Mouse (Mus musculus): ENCODE measurements around the gene Klk12. TPM values are rescaled to one million over a fixed set of nuclear protein-coding genes. Genes with fewer than 3 reads are reported as not detected.

The Klk12 gene
- not detected in 2 replicates for polyA plus RNA-seq (2016; fragmentation: Nextera tagmentation; extraction: Ambion mirVana)

GRCm38 (mm10) chr7:43768597-43768996, at the start of gene Klk12:
Gene Klk12 (plus strand): TSS chr7:43768897.
- WGBS: 87% methylated on average over 4 of the region's 4 CpGs
- Histone ChIP-seq H3K9me3 (no peaks in the 10 kb centered on the region), H3K9ac (no peak within 1 kb of the TSS), H3K4me3 (no peak within 1 kb of the TSS), H3K36me3 (no peaks in the 10 kb centered on the region), H3K4me2 (replicated peaks) (no peak within 1 kb of the TSS), H3K4me1 (no peaks in the 10 kb centered on the region), H3K27me3 (replicated peaks) (no peaks in the 10 kb centered on the region), H3K27ac (no peak within 1 kb of the TSS)
- ATAC-seq (ENCODE audit: low FRiP score, low read depth): no peak

GRCm38 (mm10) chr7:43747788-43748187, 20.9 kb upstream of the Klk12 start:
- no peaks in the 10 kb centered on the region for H3K36me3 ChIP-seq
- H3K4me1 ChIP-seq: no peaks in the 10 kb centered on the region
- WGBS: 58% methylated on average over 1 of the region's 1 CpGs
- ATAC-seq (ENCODE audit: low FRiP score, low read depth): no peak
- no peaks in the 10 kb centered on the region for H3K27me3 ChIP-seq (replicated peaks)
- H3K9ac ChIP-seq: no peak overlapping the region
- H3K4me3 ChIP-seq: no peak overlapping the region
- no peak overlapping the region for H3K4me2 ChIP-seq (replicated peaks)
- no peaks in the 10 kb centered on the region for H3K9me3 ChIP-seq
- H3K27ac ChIP-seq: no peak overlapping the region

- 83% methylated on average over 2 of the region's 2 CpGs for WGBS
- H3K4me2 ChIP-seq (replicated peaks): no peak overlapping the region
- no peaks in the 10 kb centered on the region for H3K36me3 ChIP-seq
- ATAC-seq (ENCODE audit: low FRiP score, low read depth): no peak
- no peak overlapping the region for H3K4me3 ChIP-seq
- no peaks in the 10 kb centered on the region for H3K9me3 ChIP-seq
- H3K27me3 ChIP-seq (replicated peaks): no peaks in the 10 kb centered on the region
- H3K9ac ChIP-seq: no peak overlapping the region
- H3K27ac ChIP-seq: no peak overlapping the region
- H3K4me1 ChIP-seq: no peaks in the 10 kb centered on the region
These were observed 15.9 kb upstream of the Klk12 start for GRCm38 (mm10) chr7:43752806-43753205.

- ATAC-seq (ENCODE audit: low FRiP score, low read depth): no peak
- 65% methylated on average over 8 of the region's 8 CpGs for WGBS
These were observed 2.2 kb upstream of the Klk12 start for GRCm38 (mm10) chr7:43766484-43766883.

GRCm38 (mm10) chr7:43769636-43770035, 939 bp downstream of the Klk12 start:
- WGBS: 89% methylated on average over 8 of the region's 8 CpGs
- Histone ChIP-seq H3K9ac (no peak overlapping the region), H3K4me3 (no peak overlapping the region), H3K36me3 (no peaks in the 10 kb centered on the region), H3K27ac (no peak overlapping the region), H3K27me3 (replicated peaks) (no peaks in the 10 kb centered on the region), H3K9me3 (no peaks in the 10 kb centered on the region), H3K4me1 (no peaks in the 10 kb centered on the region), H3K4me2 (replicated peaks) (no peak overlapping the region)
- ATAC-seq (ENCODE audit: low FRiP score, low read depth): no peak

More at GRCm38 (mm10) chr7:43766484-43766883, 2.2 kb upstream of the Klk12 start:
- H3K9me3 ChIP-seq: no peaks in the 10 kb centered on the region
- H3K4me1 ChIP-seq: no peaks in the 10 kb centered on the region
- no peaks in the 10 kb centered on the region for H3K36me3 ChIP-seq
- no peak overlapping the region for H3K4me3 ChIP-seq
- H3K27me3 ChIP-seq (replicated peaks): no peaks in the 10 kb centered on the region
- no peak overlapping the region for H3K9ac ChIP-seq
- H3K4me2 ChIP-seq (replicated peaks): no peak overlapping the region
- no peak overlapping the region for H3K27ac ChIP-seq

GRCm38 (mm10) chr7:43770701-43771100, 2.0 kb downstream of the Klk12 start:
- Histone ChIP-seq H3K27ac (no peak overlapping the region), H3K4me1 (no peaks in the 10 kb centered on the region), H3K4me3 (no peak overlapping the region), H3K4me2 (replicated peaks) (no peak overlapping the region), H3K36me3 (no peaks in the 10 kb centered on the region), H3K9me3 (no peaks in the 10 kb centered on the region), H3K27me3 (replicated peaks) (no peaks in the 10 kb centered on the region), H3K9ac (no peak overlapping the region)
- WGBS: 95% methylated on average over 10 of the region's 10 CpGs
- no peak for ATAC-seq (ENCODE audit: low FRiP score, low read depth)

GRCm38 (mm10) chr7:43771916-43772315, 3.2 kb downstream of the Klk12 start:
- Histone ChIP-seq H3K4me1 (no peaks in the 10 kb centered on the region), H3K27ac (no peak overlapping the region), H3K4me2 (replicated peaks) (no peak overlapping the region), H3K9ac (no peak overlapping the region), H3K36me3 (no peaks in the 10 kb centered on the region), H3K27me3 (replicated peaks) (no peaks in the 10 kb centered on the region), H3K4me3 (no peak overlapping the region), H3K9me3 (no peaks in the 10 kb centered on the region)
- 96% methylated on average over 6 of the region's 6 CpGs for WGBS
- no peak for ATAC-seq (ENCODE audit: low FRiP score, low read depth)

GRCm38 (mm10) chr7:43772901-43773300, 4.2 kb downstream of the Klk12 start:
- H3K9me3 ChIP-seq: no peaks in the 10 kb centered on the region
- no peak for ATAC-seq (ENCODE audit: low FRiP score, low read depth)
- no peaks in the 10 kb centered on the region for H3K27me3 ChIP-seq (replicated peaks)
- H3K27ac ChIP-seq: no peak overlapping the region
- H3K9ac ChIP-seq: no peak overlapping the region
- WGBS: 64% methylated on average over 3 of the region's 3 CpGs
- no peak overlapping the region for H3K4me2 ChIP-seq (replicated peaks)
- H3K4me1 ChIP-seq: no peaks in the 10 kb centered on the region
- H3K4me3 ChIP-seq: no peak overlapping the region
- H3K36me3 ChIP-seq: no peaks in the 10 kb centered on the region

GRCm38 (mm10) chr7:43774364-43774763, 5.7 kb downstream of the Klk12 start, which contains the start of gene Klk11:
Gene Klk11 (plus strand): TSS chr7:43774604.
- 94% methylated on average over 5 of the region's 5 CpGs for WGBS
- Histone ChIP-seq H3K9ac (no peak within 1 kb of the TSS), H3K36me3 (no peaks in the 10 kb centered on the region), H3K27ac (no peak within 1 kb of the TSS), H3K9me3 (no peaks in the 10 kb centered on the region), H3K27me3 (replicated peaks) (no peaks in the 10 kb centered on the region), H3K4me2 (replicated peaks) (no peak within 1 kb of the TSS), H3K4me3 (no peak within 1 kb of the TSS), H3K4me1 (no peaks in the 10 kb centered on the region)
- ATAC-seq (ENCODE audit: low FRiP score, low read depth): no peak

- H3K9ac ChIP-seq: no peak overlapping the region
- H3K4me2 ChIP-seq (replicated peaks): no peak overlapping the region
- H3K36me3 ChIP-seq: no peaks in the 10 kb centered on the region
- no peaks in the 10 kb centered on the region for H3K27me3 ChIP-seq (replicated peaks)
- 51% methylated on average over 6 of the region's 6 CpGs for WGBS
- H3K4me3 ChIP-seq: no peak overlapping the region
- H3K27ac ChIP-seq: no peak overlapping the region
- no peak for ATAC-seq (ENCODE audit: low FRiP score, low read depth)
- H3K9me3 ChIP-seq: no peaks in the 10 kb centered on the region
- H3K4me1 ChIP-seq: no peaks in the 10 kb centered on the region
These were observed 6.1 kb downstream of the Klk12 start for GRCm38 (mm10) chr7:43774802-43775201.

GRCm38 (mm10) chr7:43775311-43776057, 6.8 kb downstream of the Klk12 start:
- Histone ChIP-seq H3K4me2 (replicated peaks) (no peak overlapping the region), H3K4me1 (no peaks in the 10 kb centered on the region), H3K27ac (no peak overlapping the region), H3K27me3 (replicated peaks) (no peaks in the 10 kb centered on the region), H3K9ac (no peak overlapping the region), H3K9me3 (no peaks in the 10 kb centered on the region), H3K4me3 (no peak overlapping the region), H3K36me3 (no peaks in the 10 kb centered on the region)
- 52% methylated on average over 7 of the region's 7 CpGs for WGBS
- no peak for ATAC-seq (ENCODE audit: low FRiP score, low read depth)

- no peak overlapping the region for H3K9ac ChIP-seq
- H3K4me1 ChIP-seq: no peaks in the 10 kb centered on the region
- no peak overlapping the region for H3K27ac ChIP-seq
- H3K4me2 ChIP-seq (replicated peaks): no peak overlapping the region
- H3K36me3 ChIP-seq: no peaks in the 10 kb centered on the region
- ATAC-seq (ENCODE audit: low FRiP score, low read depth): no peak
- no peaks in the 10 kb centered on the region for H3K9me3 ChIP-seq
- no peaks in the 10 kb centered on the region for H3K27me3 ChIP-seq (replicated peaks)
- no peak overlapping the region for H3K4me3 ChIP-seq
- 89% methylated on average over 5 of the region's 5 CpGs for WGBS
These were observed 7.8 kb downstream of the Klk12 start for GRCm38 (mm10) chr7:43776506-43776905.

- no peak overlapping the region for H3K9ac ChIP-seq
- no peaks in the 10 kb centered on the region for H3K9me3 ChIP-seq
- H3K27ac ChIP-seq: no peak overlapping the region
- no peak overlapping the region for H3K4me3 ChIP-seq
- H3K36me3 ChIP-seq: no peaks in the 10 kb centered on the region
- no peak overlapping the region for H3K4me2 ChIP-seq (replicated peaks)
- H3K27me3 ChIP-seq (replicated peaks): no peaks in the 10 kb centered on the region
- 89% methylated on average over 12 of the region's 12 CpGs for WGBS
- peaks cover 2% of the 10 kb centered on the region; the same call in 1 of the 2 replicates for H3K4me1 ChIP-seq
- ATAC-seq (ENCODE audit: low FRiP score, low read depth): no peak
These were observed 8.7 kb downstream of the Klk12 start for GRCm38 (mm10) chr7:43777423-43777822.

Data from neural tube, embryonic 12.5 days (tissue).